Mouse (Mus musculus) spleen, adult 2 months (tissue): ENCODE measurements around the gene Armcx1.

Experiments
- CTCF ChIP-seq: fragments of 200-500 bp; IDR thresholded peaks from 2 replicates; pipeline ENCODE4 v1.5.1; 2011; ENCODE audit warnings: mild to moderate bottlenecking, inconsistent platforms; ENCODE audit not compliant: insufficient read depth, insufficient read length, insufficient replicate concordance; ENCODE audit errors: extremely low read depth
- POLR2A ChIP-seq: fragments of 200-500 bp; IDR thresholded peaks from 2 replicates; pipeline ENCODE4 v1.6.1; 2011; ENCODE audit warnings: low read depth, low read length, inconsistent platforms

DNA sequence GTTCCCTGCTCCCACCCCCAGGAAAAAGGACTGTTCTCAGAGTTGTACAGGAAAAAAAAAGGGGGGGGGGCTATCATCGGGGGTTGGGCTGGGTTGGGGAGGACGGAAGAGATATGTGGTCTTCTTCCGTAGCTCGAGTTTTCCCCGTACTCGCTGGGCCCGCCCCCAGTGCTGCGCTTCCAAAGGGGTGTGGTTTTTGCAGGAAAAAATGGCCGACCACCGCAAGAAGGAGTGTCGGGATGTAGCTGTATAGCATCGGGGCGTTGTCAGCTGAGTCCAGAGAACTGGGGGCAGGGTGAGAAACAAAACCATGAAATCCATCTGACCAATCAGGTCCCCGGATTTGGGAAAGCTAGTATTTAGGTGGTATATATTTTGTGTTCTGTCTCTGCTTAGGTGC is 761 bp downstream of the Armcx1 start:
- TF ChIP-seq CTCF (no peak), POLR2A (no peak)
